Mouse (Mus musculus) layer of hippocampus, postnatal 25 days (tissue): Measurements from ENCODE around the gene Lrp3. TPM values are rescaled to one million over a fixed set of nuclear protein-coding genes. Genes with fewer than 3 reads are reported as not detected.
"Not testable (repeated sequence)": the region's sequence is repeated elsewhere in the genome, so short reads cannot be mapped to it uniquely, and the experiment has no call there.

Experiments
- DNase-seq, 2 experiments: peaks; one replicate each; pipeline ENCODE4 v3.0.0; 2022; ENCODE audit warnings: mixed read lengths in 2 of 2, low spot score in 1 of 2; ENCODE audit errors: extremely low spot score in 1 of 2
- total RNA-seq, 2 experiments: library from RNA; stranded (reverse); gene quantifications; 2 replicates each; pipeline ENCODE4 v1.2.3; 2021

Lrp3 gene
- total RNA-seq = 10 to 100 TPM; 69.7 to 76.6 TPM

- DNase-seq = peak; percentile 58 to 62
Measured at GRCm38 (mm10) chr7:35215225-35215624, at the start of gene Lrp3. Lrp3 (minus strand) TSS chr7:35215498.

GRCm38 (mm10) chr7:35264746-35265145 is 49.4 kb upstream of the Lrp3 start:
- peak in 1 of 2 experiments; percentile 45 for DNase-seq

GRCm38 (mm10) chr7:35263595-35264489 is 48.5 kb upstream of the Lrp3 start:
- DNase-seq = no peak

GRCm38 (mm10) chr7:35259384-35259783 is 44.1 kb upstream of the Lrp3 start:
- DNase-seq = no peak

- no peak for DNase-seq
Measured at GRCm38 (mm10) chr7:35258294-35258693, 43.0 kb upstream of the Lrp3 start.

GRCm38 (mm10) chr7:35252041-35252558 is 36.8 kb upstream of the Lrp3 start:
- peak in 1 of 2 experiments; percentile 22 for DNase-seq

- not testable (repeated sequence) for DNase-seq
Measured at GRCm38 (mm10) chr7:35237935-35238334, 22.6 kb upstream of the Lrp3 start.

GRCm38 (mm10) chr7:35235308-35235707 is 20.0 kb upstream of the Lrp3 start:
- DNase-seq = peak; percentile 24 to 49

GRCm38 (mm10) chr7:35234361-35235245 is 19.3 kb upstream of the Lrp3 start:
- peak; percentile 99 to 100 for DNase-seq

GRCm38 (mm10) chr7:35233861-35234260 is 18.6 kb upstream of the Lrp3 start:
- no peak for DNase-seq

- DNase-seq = no peak
Measured at GRCm38 (mm10) chr7:35232796-35233455, 17.6 kb upstream of the Lrp3 start.

GRCm38 (mm10) chr7:35230333-35230732 is 15.0 kb upstream of the Lrp3 start:
- no peak for DNase-seq

- DNase-seq = no peak
Measured at GRCm38 (mm10) chr7:35220694-35221365, 5.5 kb upstream of the Lrp3 start.

- DNase-seq = no peak
Measured at GRCm38 (mm10) chr7:35215731-35216130, 433 bp upstream of the Lrp3 start.

- DNase-seq = no peak
Measured at GRCm38 (mm10) chr7:35214442-35215222, 666 bp downstream of the Lrp3 start.

GRCm38 (mm10) chr7:35211791-35212190 is 3.5 kb downstream of the Lrp3 start:
- DNase-seq = no peak

GRCm38 (mm10) chr7:35199755-35200154 is 15.5 kb downstream of the Lrp3 start:
- no peak for DNase-seq

- no peak for DNase-seq
Measured at GRCm38 (mm10) chr7:35198981-35199754, 16.1 kb downstream of the Lrp3 start.
